Mouse (Mus musculus) megakaryocyte, embryonic 14.5 days (primary cell): ENCODE results near the gene Bach2. TPM values are rescaled to one million over a fixed set of nuclear protein-coding genes. Genes with fewer than 3 reads are reported as not detected.

Experiments used
- H3K27me3 ChIP-seq: replicated peaks from 2 replicates; pipeline ENCODE3; 2012; ENCODE audit warnings: inconsistent platforms
- H3K36me3 ChIP-seq: replicated peaks from 2 replicates; pipeline ENCODE3; 2012; ENCODE audit warnings: low read length, inconsistent platforms, mixed read lengths
- H3K4me1 ChIP-seq: 2 replicates; pipeline ENCODE4 v1.6.1; 2012; ENCODE audit warnings: inconsistent platforms
- H3K4me3 ChIP-seq: replicated peaks from 2 replicates; pipeline ENCODE3; 2012; ENCODE audit warnings: moderate library complexity, mild to moderate bottlenecking, inconsistent platforms
- H3K9me3 ChIP-seq: 2 replicates; pipeline ENCODE4 v1.6.1; 2012; ENCODE audit warnings: inconsistent platforms
- FLI1 ChIP-seq: IDR thresholded peaks from 2 replicates; pipeline ENCODE4 v1.6.1; 2012; ENCODE audit warnings: low read length, inconsistent platforms, mixed read lengths
- GATA1 ChIP-seq: IDR thresholded peaks from 3 replicates; pipeline ENCODE4 v1.6.1; 2012; ENCODE audit warnings: mixed read lengths, low read length, inconsistent platforms, borderline replicate concordance
- polyA plus RNA-seq: library from polyadenylated mRNA; stranded (reverse); fragments of >175 nt; gene quantifications from 2 replicates; pipeline ENCODE4 v1.2.3, GENCODE M21; 2012; ENCODE audit warnings: low replicate concordance; ENCODE audit not compliant: insufficient read depth

Gene Bach2
- polyA plus RNA-seq, 1 experiment, result 0.27 TPM

DNA sequence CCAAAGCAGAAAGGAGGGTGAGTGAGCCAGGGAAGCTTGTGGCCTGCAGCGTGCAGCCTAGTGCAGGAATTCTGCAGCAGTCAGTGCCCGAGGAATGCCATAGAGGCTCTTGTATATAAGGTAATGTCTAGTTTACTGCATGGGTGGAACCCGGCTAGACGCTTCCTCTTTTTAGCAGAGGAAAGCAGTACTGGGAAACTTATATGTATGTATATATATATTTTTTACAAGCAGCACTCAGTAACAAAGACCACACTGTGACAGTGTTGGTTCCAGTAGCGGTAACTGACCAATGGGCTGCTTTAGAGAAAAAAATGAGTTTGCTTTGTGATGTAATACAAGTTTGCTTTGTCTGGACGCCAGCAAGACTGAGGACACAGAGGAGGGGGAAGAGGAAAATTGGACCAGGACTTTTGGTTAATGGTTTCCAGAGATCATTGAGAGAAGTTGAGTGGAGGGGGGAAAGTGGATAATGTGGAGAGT lies 65.7 kb downstream of the Bach2 start:
- Histone ChIP-seq H3K27me3 (peaks cover 2% of the 10 kb centered on the region), H3K9me3 (peaks cover 4% of the 10 kb centered on the region; the same call in 1 of the 2 replicates), H3K4me3 (peak overlapping the region; percentile 86), H3K36me3 (no peaks in the 10 kb centered on the region), H3K4me1 (peaks cover 68% of the 10 kb centered on the region)
- TF ChIP-seq FLI1 (no peak), GATA1 (no peak)

DNA sequence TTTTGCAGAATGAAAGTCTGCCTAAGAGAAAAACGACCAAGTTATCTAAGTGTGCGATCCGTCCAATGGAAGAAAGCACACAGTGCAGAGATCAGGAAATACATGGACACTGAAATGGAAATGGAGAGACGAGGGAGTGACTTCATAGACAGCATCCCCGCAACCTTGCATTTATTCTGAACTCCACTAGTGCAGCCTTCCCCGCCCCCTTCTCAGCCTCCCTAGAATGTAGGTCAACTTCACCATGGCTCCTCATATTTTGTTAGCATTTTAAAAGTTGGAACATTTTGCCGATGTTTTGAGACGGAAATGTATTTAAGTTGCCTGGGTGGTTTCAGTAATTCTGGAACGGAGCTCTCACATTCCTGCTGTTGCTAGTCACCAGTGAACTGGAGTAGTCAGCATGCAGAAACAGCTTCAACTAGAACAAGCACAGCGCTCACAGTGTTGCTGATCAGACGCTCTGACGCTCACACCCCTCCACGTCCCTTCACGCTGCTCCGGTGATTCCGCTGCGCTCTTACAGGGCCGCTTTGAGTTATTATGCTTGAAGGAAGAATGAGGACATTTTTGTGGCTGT lies 66.5 kb downstream of the Bach2 start:
- no peaks in the 10 kb centered on the region for H3K36me3 ChIP-seq
- peaks cover 4% of the 10 kb centered on the region; the same call in 1 of the 2 replicates for H3K9me3 ChIP-seq
- H3K27me3 ChIP-seq, result peaks cover 5% of the 10 kb centered on the region
- TF ChIP-seq FLI1, result no peak
- H3K4me1 ChIP-seq, result peaks cover 68% of the 10 kb centered on the region
- no peak overlapping the region for H3K4me3 ChIP-seq

DNA sequence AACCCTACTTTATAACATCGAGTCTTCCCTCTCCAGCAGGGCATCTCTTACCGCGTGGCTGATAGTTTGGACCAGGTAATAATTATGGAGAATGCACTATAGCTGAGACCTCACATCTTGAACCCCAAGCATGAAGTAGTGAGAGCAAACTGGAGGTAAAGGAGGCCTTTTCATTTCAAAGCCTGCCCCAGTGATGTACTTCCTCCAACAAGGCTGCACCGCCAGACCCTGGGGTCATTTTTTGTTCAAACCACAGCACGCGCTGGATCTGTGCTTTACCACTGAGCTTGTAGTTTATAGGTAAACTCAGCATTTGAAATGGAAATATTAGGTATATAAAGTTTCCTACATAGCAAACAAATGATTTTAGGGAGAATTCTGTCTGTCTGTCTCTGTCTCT lies 67.1 kb downstream of the Bach2 start:
- H3K4me1 ChIP-seq, result peaks cover 68% of the 10 kb centered on the region

DNA sequence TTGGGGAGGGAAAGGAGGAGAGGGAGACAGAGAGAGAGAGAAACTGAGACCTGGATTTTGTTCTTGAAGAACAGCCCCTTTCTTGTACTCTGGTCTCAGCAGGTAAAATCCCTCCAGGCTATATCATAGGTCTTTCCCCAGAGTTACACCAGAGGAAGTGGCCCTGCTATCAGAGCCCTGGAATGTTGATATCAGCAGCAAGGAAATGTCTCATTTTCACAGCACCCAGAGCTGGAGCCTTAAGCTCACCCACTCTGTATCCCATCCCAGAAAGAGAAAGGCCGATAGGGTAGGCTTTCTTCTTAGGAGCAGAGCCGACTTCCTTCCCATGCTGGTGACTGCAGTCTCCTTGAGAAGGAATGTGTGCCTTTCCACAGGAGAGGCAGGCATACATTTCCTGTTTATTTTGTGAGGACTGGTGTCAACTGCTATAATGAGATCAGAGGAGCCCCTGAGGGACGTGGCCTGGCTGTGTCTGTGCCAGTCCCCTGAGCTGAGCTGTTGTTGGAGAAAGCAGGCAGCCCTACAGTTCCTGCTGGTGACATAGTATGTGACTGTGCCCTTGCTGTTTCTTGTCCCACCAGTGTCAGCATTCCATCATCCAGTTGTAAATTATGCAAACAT lies 67.7 kb downstream of the Bach2 start:
- TF ChIP-seq FLI1 (no peak), GATA1 (no peak)
- Histone ChIP-seq H3K9me3 (peaks cover 4% of the 10 kb centered on the region; the same call in 1 of the 2 replicates), H3K4me1 (peaks cover 68% of the 10 kb centered on the region), H3K27me3 (peaks cover 16% of the 10 kb centered on the region), H3K36me3 (no peaks in the 10 kb centered on the region), H3K4me3 (peak overlapping the region; percentile 16)

More for the DNA sequence above, 67.1 kb downstream of the Bach2 start:
- Histone ChIP-seq H3K4me3 (no peak overlapping the region), H3K9me3 (peaks cover 4% of the 10 kb centered on the region; the same call in 1 of the 2 replicates), H3K27me3 (peaks cover 10% of the 10 kb centered on the region), H3K36me3 (no peaks in the 10 kb centered on the region)
- TF ChIP-seq FLI1 (no peak), GATA1 (no peak)

DNA sequence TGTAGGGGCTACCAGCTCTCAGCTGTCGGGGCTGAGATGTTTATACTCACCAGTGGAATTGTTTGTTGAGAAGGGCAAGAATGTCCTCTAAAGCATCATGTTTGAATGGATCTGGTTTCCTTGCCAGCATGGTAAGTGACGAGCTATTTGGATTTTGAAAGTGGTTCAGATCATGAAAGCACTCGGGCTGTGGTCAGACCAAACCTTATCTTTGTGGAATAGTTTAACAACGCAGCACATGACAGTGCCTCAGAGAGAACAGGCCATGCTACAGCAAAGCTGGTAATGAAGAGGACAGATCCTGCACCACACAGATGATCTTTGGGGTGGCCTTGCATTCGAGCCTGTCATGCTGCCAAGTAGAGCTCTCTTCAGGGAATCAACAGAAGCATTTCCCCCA lies 68.6 kb downstream of the Bach2 start:
- TF ChIP-seq FLI1, result no peak
- Histone ChIP-seq H3K27me3 (peaks cover 23% of the 10 kb centered on the region), H3K9me3 (peaks cover 4% of the 10 kb centered on the region; the same call in 1 of the 2 replicates), H3K36me3 (no peaks in the 10 kb centered on the region), H3K4me1 (peaks cover 62% of the 10 kb centered on the region), H3K4me3 (peak overlapping the region; percentile 66)

DNA sequence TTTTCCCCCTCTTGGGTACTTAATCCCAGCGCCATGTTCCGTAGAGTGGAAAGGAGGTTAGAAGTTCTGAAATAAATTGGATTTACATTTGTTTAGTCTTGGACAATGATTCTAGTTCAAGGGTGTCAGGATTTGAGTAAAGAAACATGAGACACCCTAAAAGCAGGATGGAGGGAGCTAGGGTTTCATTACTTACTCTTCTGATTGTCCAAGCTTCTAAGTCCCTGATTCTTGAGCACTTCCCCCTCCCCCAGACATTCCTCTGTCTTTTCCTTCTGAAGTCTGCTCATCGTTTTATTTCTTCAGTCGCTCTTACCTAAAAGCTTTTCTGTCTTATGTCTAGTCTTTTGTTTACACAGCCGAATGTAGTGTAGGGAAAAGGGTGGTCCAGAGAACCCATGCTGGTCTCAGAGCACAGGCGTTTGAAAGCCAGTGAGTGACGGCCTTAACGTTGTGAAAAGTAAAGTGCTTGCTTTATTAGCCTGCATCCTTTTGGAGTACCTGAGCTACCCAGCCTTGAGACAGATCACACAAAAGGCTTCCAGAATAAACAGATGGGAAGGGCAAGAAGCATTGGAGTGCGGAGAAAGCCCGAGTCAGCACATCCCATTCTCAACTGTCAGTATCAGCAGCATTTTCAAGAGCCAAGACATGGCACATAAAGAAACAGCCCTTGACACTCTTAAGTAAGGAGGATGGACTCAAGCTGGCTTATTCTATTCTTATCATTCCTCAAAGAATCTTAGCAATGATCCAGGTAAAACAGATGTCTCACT lies 73.8 kb downstream of the Bach2 start:
- Histone ChIP-seq H3K36me3 (no peaks in the 10 kb centered on the region), H3K9me3 (peaks cover 4% of the 10 kb centered on the region; the same call in 1 of the 2 replicates), H3K27me3 (peaks cover 30% of the 10 kb centered on the region), H3K4me1 (peaks cover 17% of the 10 kb centered on the region), H3K4me3 (no peak overlapping the region)
- no peak for TF ChIP-seq FLI1
- no peak for TF ChIP-seq GATA1

DNA sequence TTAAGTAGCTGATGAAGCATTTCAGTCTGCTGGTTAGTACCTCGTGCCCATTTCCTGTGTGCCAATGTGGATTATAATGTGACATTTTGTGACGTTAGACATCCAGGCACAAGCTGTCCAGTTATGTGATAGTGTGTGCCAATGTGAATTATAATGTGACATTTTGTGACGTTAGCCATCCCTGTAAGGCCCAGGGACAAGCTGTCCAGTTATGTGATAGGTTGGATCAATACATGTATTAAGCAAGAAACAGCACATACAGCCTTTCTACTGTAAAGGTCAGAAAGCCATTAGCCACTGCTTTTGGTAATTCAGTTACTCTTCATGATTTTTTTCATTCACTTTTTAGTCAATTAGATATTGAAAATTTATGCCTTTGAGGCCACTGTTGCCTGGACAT lies 76.3 kb downstream of the Bach2 start:
- H3K9me3 ChIP-seq, result no peaks in the 10 kb centered on the region
- no peak for TF ChIP-seq FLI1
- TF ChIP-seq GATA1, result no peak

DNA sequence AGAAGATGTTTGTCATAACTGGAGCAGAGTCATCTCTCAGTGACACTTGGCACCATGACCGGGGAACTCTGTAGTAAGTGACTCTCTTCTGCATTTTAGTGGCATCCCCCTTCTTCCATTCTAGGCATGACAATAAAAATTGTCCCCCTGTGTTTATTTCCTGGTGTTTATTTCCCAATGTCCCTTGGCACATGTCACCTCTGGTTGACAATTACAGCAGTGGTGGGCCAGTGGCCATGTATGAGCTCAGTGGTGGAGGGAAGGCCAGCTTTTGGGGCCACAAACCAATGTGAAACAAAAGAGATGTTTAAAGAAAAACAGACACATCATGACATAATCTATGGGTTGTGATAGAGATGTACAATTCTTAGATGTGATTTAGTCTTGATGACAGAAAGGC lies 80.0 kb downstream of the Bach2 start:
- Histone ChIP-seq H3K4me1 (peaks cover 14% of the 10 kb centered on the region), H3K36me3 (no peaks in the 10 kb centered on the region), H3K9me3 (peaks cover 5% of the 10 kb centered on the region), H3K4me3 (no peak overlapping the region), H3K27me3 (no peaks in the 10 kb centered on the region)
- TF ChIP-seq FLI1 (no peak), GATA1 (no peak)

More for the DNA sequence above, 76.3 kb downstream of the Bach2 start:
- Histone ChIP-seq H3K4me3 (no peak overlapping the region), H3K36me3 (no peaks in the 10 kb centered on the region), H3K4me1 (peaks cover 11% of the 10 kb centered on the region), H3K27me3 (peaks cover 27% of the 10 kb centered on the region)

DNA sequence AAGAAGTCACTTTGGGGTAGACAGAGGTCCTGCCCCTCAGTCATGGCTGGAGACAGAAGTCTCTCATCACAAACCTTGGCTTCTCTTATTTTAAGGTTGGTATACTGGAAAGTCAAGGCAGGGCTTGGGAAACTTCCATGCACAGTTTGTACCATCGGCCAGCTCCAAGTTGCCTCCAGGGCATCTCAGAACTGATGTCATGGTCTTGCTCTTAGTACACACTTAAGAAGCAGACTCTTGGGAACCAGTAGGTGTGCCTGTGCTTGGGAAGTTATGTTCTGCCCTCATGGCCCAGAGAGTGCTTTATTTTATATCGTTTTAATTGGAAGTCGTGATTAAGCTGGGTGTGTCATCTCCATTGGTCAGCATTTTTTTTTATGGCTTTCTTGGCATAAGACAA lies 80.7 kb downstream of the Bach2 start:
- Histone ChIP-seq H3K4me1 (peaks cover 14% of the 10 kb centered on the region), H3K9me3 (peaks cover 7% of the 10 kb centered on the region), H3K27me3 (peaks cover 3% of the 10 kb centered on the region), H3K4me3 (no peak overlapping the region), H3K36me3 (no peaks in the 10 kb centered on the region)
- TF ChIP-seq GATA1 (no peak), FLI1 (no peak)

DNA sequence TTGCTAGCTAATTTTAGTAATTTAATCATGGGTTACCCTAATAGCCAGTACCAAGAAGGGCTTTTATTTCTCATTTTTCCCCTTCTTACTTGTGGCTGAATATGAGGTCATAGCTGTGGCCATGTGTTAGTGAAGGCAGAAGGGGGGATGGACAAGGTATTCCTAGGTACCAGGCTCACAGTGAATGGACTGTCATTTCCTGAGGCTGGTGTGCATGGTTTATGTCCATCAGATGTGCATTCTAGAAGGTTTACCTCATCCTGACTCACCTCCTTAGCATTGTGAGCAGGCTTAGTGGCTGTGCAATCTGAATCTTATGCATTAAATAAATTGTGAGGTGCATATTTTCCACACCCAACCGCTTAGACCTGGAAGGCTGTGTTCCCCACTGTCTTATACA lies 81.4 kb downstream of the Bach2 start:
- Histone ChIP-seq H3K4me3 (no peak overlapping the region), H3K36me3 (no peaks in the 10 kb centered on the region), H3K27me3 (peaks cover 8% of the 10 kb centered on the region), H3K4me1 (peaks cover 9% of the 10 kb centered on the region; the same call in 1 of the 2 replicates), H3K9me3 (peaks cover 7% of the 10 kb centered on the region)
- no peak for TF ChIP-seq FLI1
- no peak for TF ChIP-seq GATA1
